Mouse (Mus musculus) CH12.LX (cell line): ENCODE data around the gene C1qtnf9. TPM values are rescaled to one million over a fixed set of nuclear protein-coding genes. Genes with fewer than 3 reads are reported as not detected.

Experiments
- DNase-seq: peaks from one replicate; pipeline ENCODE4 v3.0.0-alpha.2; 2013; ENCODE audit errors: extremely low read depth
- H3K27ac ChIP-seq: 2 replicates; pipeline ENCODE4 v1.5.1; 2012; ENCODE audit warnings: low read depth, mild to moderate bottlenecking, control low read depth, moderate library complexity; ENCODE audit not compliant: insufficient read depth
- H3K27me3 ChIP-seq: replicated peaks from 2 replicates; pipeline ENCODE3; 2012; ENCODE audit warnings: inconsistent platforms
- H3K36me3 ChIP-seq, 2 experiments: replicated peaks in 1 of 2; 2 replicates each; pipeline versions ENCODE3 to v1.6.1; 2012; ENCODE audit warnings: inconsistent platforms in 1 of 2, low read length in 1 of 2, mild to moderate bottlenecking in 1 of 2, mixed read lengths in 1 of 2, moderate library complexity in 1 of 2; ENCODE audit not compliant: control insufficient read depth in 1 of 2, insufficient read depth in 1 of 2
- H3K4me1 ChIP-seq, 2 experiments: 2 replicates each; pipeline ENCODE4 v1.6.1; 2012; ENCODE audit warnings: inconsistent platforms in 1 of 2, moderate library complexity in 1 of 2; ENCODE audit not compliant: insufficient read depth in 2 of 2, control insufficient read depth in 1 of 2
- H3K4me2 ChIP-seq: 2 replicates; pipeline ENCODE4 v1.6.1; 2012; ENCODE audit warnings: low read depth, mild to moderate bottlenecking, control low read depth; ENCODE audit not compliant: poor library complexity, insufficient read depth, severe bottlenecking
- H3K4me3 ChIP-seq, 3 experiments: fragments of 150-350 bp in 1 of 3; sonication (generic) in 1 of 3; replicated peaks in 1 of 3; 2 replicates each; pipeline versions ENCODE3 to v1.5.1; 2011 to 2012; ENCODE audit warnings: low read depth in 2 of 3, low read length in 2 of 3, mild to moderate bottlenecking in 2 of 3, moderate library complexity in 2 of 3, control low read depth in 1 of 3, improper control_type of control experiment in 1 of 3, inconsistent platforms in 1 of 3, mixed read lengths in 1 of 3; ENCODE audit not compliant: poor library complexity in 1 of 3
- H3K79me2 ChIP-seq: replicated peaks from 2 replicates; pipeline ENCODE4 v1.6.1; 2012; ENCODE audit warnings: mild to moderate bottlenecking, moderate library complexity; ENCODE audit not compliant: control insufficient read depth, poor library complexity, insufficient read depth, severe bottlenecking; ENCODE audit errors: extremely low read depth
- H3K9ac ChIP-seq: 2 replicates; pipeline ENCODE4 v1.6.1; 2012; ENCODE audit warnings: low read depth, mild to moderate bottlenecking, control low read depth, moderate library complexity; ENCODE audit not compliant: insufficient read depth
- H3K9me3 ChIP-seq: replicated peaks from 2 replicates; pipeline ENCODE3; 2012; ENCODE audit warnings: low read length, inconsistent platforms, mixed read lengths
- BHLHE40 ChIP-seq: IDR thresholded peaks from 2 replicates; pipeline ENCODE4 v1.6.1; 2011; ENCODE audit warnings: mild to moderate bottlenecking, low read depth, low read length, improper control_type of control experiment
- CHD1 ChIP-seq: IDR thresholded peaks from 2 replicates; pipeline ENCODE4 v1.6.1; 2012; ENCODE audit warnings: low read depth, low read length, improper control_type of control experiment, inconsistent platforms
- CHD2 ChIP-seq: IDR thresholded peaks from 2 replicates; pipeline ENCODE4 v1.6.1; 2011; ENCODE audit warnings: low read length, improper control_type of control experiment
- CTCF ChIP-seq, 2 experiments: IDR thresholded peaks in 1 of 2; conservative IDR thresholded peaks in 1 of 2; 2 replicates each; pipeline ENCODE4 v1.5.1; 2011 to 2012; ENCODE audit warnings: low read depth in 2 of 2, low read length in 2 of 2, improper control_type of control experiment in 1 of 2, inconsistent platforms in 1 of 2, mild to moderate bottlenecking in 1 of 2, moderate library complexity in 1 of 2
- E2F4 ChIP-seq: IDR thresholded peaks from 2 replicates; pipeline ENCODE4 v1.6.1; 2011; ENCODE audit warnings: low read depth, low read length, improper control_type of control experiment; ENCODE audit not compliant: insufficient replicate concordance
- EP300 ChIP-seq: IDR thresholded peaks from 2 replicates; pipeline ENCODE4 v1.6.1; 2011; ENCODE audit warnings: low read length, improper control_type of control experiment
- IRF4 ChIP-seq: IDR thresholded peaks from 2 replicates; pipeline ENCODE4 v1.6.1; 2014; ENCODE audit warnings: low read depth, mild to moderate bottlenecking, inconsistent platforms, low read length, improper control_type of control experiment
- JUN ChIP-seq: IDR thresholded peaks from 2 replicates; pipeline ENCODE4 v1.6.1; 2011; ENCODE audit warnings: low read depth, mild to moderate bottlenecking, low read length, improper control_type of control experiment, moderate library complexity; ENCODE audit not compliant: insufficient read depth
- JUND ChIP-seq: conservative IDR thresholded peaks from 2 replicates; pipeline ENCODE4 v1.6.1; 2011; ENCODE audit warnings: low read depth, low read length, improper control_type of control experiment
- MAFK ChIP-seq: IDR thresholded peaks from 2 replicates; pipeline ENCODE4 v1.6.1; 2011; ENCODE audit warnings: low read length, improper control_type of control experiment; ENCODE audit not compliant: insufficient replicate concordance
- MAX ChIP-seq: IDR thresholded peaks from 2 replicates; pipeline ENCODE4 v1.6.1; 2011; ENCODE audit warnings: low read length, improper control_type of control experiment
- MAZ ChIP-seq: IDR thresholded peaks from 2 replicates; pipeline ENCODE4 v1.6.1; 2012; ENCODE audit warnings: low read depth, mild to moderate bottlenecking, inconsistent platforms, low read length, improper control_type of control experiment, moderate library complexity
- MEF2A ChIP-seq: IDR thresholded peaks from 2 replicates; pipeline ENCODE4 v1.6.1; 2014; ENCODE audit warnings: low read depth, mild to moderate bottlenecking, inconsistent platforms, low read length, improper control_type of control experiment, borderline replicate concordance
- MXI1 ChIP-seq: IDR thresholded peaks from 2 replicates; pipeline ENCODE4 v1.6.1; 2011; ENCODE audit warnings: mild to moderate bottlenecking, low read depth, low read length, improper control_type of control experiment
- MYC ChIP-seq: IDR thresholded peaks from 2 replicates; pipeline ENCODE4 v1.6.1; 2011; ENCODE audit warnings: low read depth, mild to moderate bottlenecking, improper control_type of control experiment, low read length
- NRF1 ChIP-seq: IDR thresholded peaks from 2 replicates; pipeline ENCODE4 v1.6.1; 2014; ENCODE audit warnings: low read depth, mild to moderate bottlenecking, inconsistent platforms, low read length, improper control_type of control experiment, moderate library complexity
- PAX5 ChIP-seq: IDR thresholded peaks from 2 replicates; pipeline ENCODE4 v1.6.1; 2012; ENCODE audit warnings: low read length, inconsistent platforms, mixed read lengths
- POLR2A ChIP-seq: IDR thresholded peaks from 2 replicates; pipeline ENCODE4 v1.6.1; 2011; ENCODE audit warnings: low read depth, mild to moderate bottlenecking, improper control_type of control experiment, low read length
- POLR2AphosphoS2 ChIP-seq: IDR thresholded peaks from 2 replicates; pipeline ENCODE4 v1.6.1; 2011; ENCODE audit warnings: low read depth, low read length, improper control_type of control experiment
- RAD21 ChIP-seq: IDR thresholded peaks from 2 replicates; pipeline ENCODE4 v1.6.1; 2011; ENCODE audit warnings: low read depth, mild to moderate bottlenecking, low read length, improper control_type of control experiment, moderate library complexity
- RCOR1 ChIP-seq: conservative IDR thresholded peaks from 2 replicates; pipeline ENCODE4 v1.6.1; 2012; ENCODE audit warnings: low read depth, mild to moderate bottlenecking, inconsistent platforms, low read length, improper control_type of control experiment
- SIN3A ChIP-seq: IDR thresholded peaks from 2 replicates; pipeline ENCODE4 v1.6.1; 2012; ENCODE audit warnings: low read length, improper control_type of control experiment, inconsistent platforms
- TBP ChIP-seq: conservative IDR thresholded peaks from 2 replicates; pipeline ENCODE4 v1.6.1; 2011; ENCODE audit warnings: low read depth, low read length, improper control_type of control experiment
- TCF12 ChIP-seq: IDR thresholded peaks from 2 replicates; pipeline ENCODE4 v1.6.1; 2014; ENCODE audit warnings: low read depth, mild to moderate bottlenecking, inconsistent platforms, low read length, improper control_type of control experiment
- UBTF ChIP-seq: IDR thresholded peaks from 2 replicates; pipeline ENCODE4 v1.6.1; 2012; ENCODE audit warnings: low read depth, mild to moderate bottlenecking, inconsistent platforms, low read length, improper control_type of control experiment, moderate library complexity
- ZC3H11A ChIP-seq: IDR thresholded peaks from 2 replicates; pipeline ENCODE4 v1.6.1; 2012; ENCODE audit warnings: low read depth, mild to moderate bottlenecking, inconsistent platforms, low read length, improper control_type of control experiment
- ZMIZ1 ChIP-seq: IDR thresholded peaks from 2 replicates; pipeline ENCODE4 v1.6.1; 2012; ENCODE audit warnings: low read depth, mild to moderate bottlenecking, inconsistent platforms, low read length, improper control_type of control experiment
- ZNF384 ChIP-seq: IDR thresholded peaks from 2 replicates; pipeline ENCODE4 v1.6.1; 2012; ENCODE audit warnings: low read depth, low read length, improper control_type of control experiment, inconsistent platforms
- dilution Hi-C: fragments of 300-500 bp; cut with MboI; formaldehyde crosslinking; loops from 2 replicates; pipeline ENCODE4 v1.14.3; 2020; ENCODE audit warnings: low sequenced_read_pairs; ENCODE audit not compliant: extremely low pct_unique_long_range_greater_than_20kb, extremely low pct_ligation_motif_present
- in situ Hi-C: fragments of 300-500 bp; cut with MboI; formaldehyde crosslinking; loops from 3 replicates; pipeline ENCODE4 v1.14.3; 2019; ENCODE audit warnings: low sequenced_read_pairs, low pct_ligation_motif_present, low pct_unique_long_range_greater_than_20kb, mixed read lengths
- polyA plus RNA-seq: library from polyadenylated mRNA; unstranded; fragments of >175 nt; gene quantifications from 2 replicates; pipeline ENCODE4 v1.2.1, GENCODE M21; 2012; ENCODE audit warnings: low read depth; ENCODE audit not compliant: insufficient read length
- total RNA-seq, 2 experiments: library from RNA; depleted of rRNA; stranded (reverse); fragments of 300-350 nt in 1 of 2; fragments of >200 nt in 1 of 2; gene quantifications; 2 replicates each; pipeline ENCODE4 v1.2.3; 2012 to 2014

Gene C1qtnf9
- total and polyA plus RNA-seq, 3 experiments: 0.20 TPM; not detected in 2

DNA sequence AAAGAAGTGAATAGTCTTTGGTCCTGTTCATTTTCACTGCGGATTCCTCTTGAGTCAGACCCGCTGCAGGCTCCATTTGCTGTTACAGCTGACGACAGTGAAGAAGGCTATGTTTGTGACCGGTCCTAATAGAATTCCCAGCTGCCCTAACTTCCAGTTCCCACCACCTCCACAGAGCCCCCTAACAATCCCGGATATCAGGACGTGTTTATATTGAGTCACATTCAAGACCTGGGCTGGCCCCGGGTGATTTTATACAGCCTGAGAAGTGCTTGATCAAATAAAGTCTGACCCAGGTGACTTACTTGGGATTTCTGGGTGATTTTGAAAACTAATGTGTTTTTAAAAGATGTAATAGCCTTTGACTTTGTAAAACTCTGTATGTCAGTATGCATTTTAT lies 5.2 kb upstream of the C1qtnf9 start:
- in situ Hi-C loops: no loop called here
- no peak for TF ChIP-seq MEF2A
- TF ChIP-seq E2F4: no peak
- TF ChIP-seq BHLHE40: no peak
- no peak for TF ChIP-seq RAD21
- TF ChIP-seq ZMIZ1: no peak
- TF ChIP-seq MAZ: no peak
- TF ChIP-seq RCOR1: no peak
- no peak for TF ChIP-seq POLR2AphosphoS2
- TF ChIP-seq ZC3H11A: no peak
- TF ChIP-seq SIN3A: no peak
- no peak for TF ChIP-seq MAFK
- TF ChIP-seq CHD1: no peak
- no peak for TF ChIP-seq UBTF
- TF ChIP-seq POLR2A: no peak
- H3K27ac ChIP-seq: no peak overlapping the region
- no peaks in the 10 kb centered on the region for H3K27me3 ChIP-seq
- dilution Hi-C loops: no loop called here
- no peak overlapping the region for H3K4me3 ChIP-seq
- H3K9me3 ChIP-seq: no peaks in the 10 kb centered on the region
- no peak overlapping the region for H3K9ac ChIP-seq
- no peaks in the 10 kb centered on the region for H3K79me2 ChIP-seq
- no peak for DNase-seq
- H3K36me3 ChIP-seq: peaks cover 50 to 64% of the 10 kb centered on the region in 2 experiments
- peaks cover 8 to 13% of the 10 kb centered on the region in 2 experiments; a peak in 3 of 4 replicates for H3K4me1 ChIP-seq
- no peak overlapping the region for H3K4me2 ChIP-seq

DNA sequence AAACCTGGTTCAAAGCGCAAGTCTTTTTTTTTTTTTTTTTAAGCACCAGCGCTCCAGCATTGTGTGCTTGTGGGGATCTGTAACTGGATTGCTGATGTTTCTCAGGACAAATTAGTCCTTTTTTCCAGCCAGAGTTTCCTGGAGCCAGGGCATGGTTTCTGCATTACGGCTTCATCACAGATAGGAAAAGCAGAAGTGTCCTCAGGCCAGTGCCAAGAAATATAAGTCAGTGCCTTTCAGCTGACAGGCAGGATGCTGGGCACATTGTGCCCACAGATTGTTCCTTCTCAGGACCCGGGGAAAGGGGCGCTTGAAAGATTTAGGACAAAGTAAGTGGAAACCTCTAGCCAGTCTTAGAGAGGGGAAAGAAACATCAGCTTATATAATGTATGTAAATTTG lies 4.2 kb upstream of the C1qtnf9 start:
- TF ChIP-seq CHD2 (no peak), POLR2A (no peak), TBP (no peak), MEF2A (no peak), PAX5 (no peak), MXI1 (no peak), IRF4 (no peak), CTCF (conservative IDR thresholded peaks at IDR 0.05 in 1 of 2, IDR thresholded peaks at IDR 0.05 in 1 of 2; ENCODE audit: low read depth in 2 of 2, low read length in 2 of 2) (no peak), JUN (no peak), MYC (no peak), TCF12 (no peak), ZC3H11A (no peak), NRF1 (no peak), ZNF384 (no peak), JUND (no peak), MAX (no peak), EP300 (no peak), UBTF (no peak)
- TF ChIP-seq, all 38 proteins: peak for 0
- peaks cover 40 to 54% of the 10 kb centered on the region in 2 experiments for H3K36me3 ChIP-seq
- no peaks in the 10 kb centered on the region for H3K27me3 ChIP-seq
- H3K4me1 ChIP-seq: peaks cover 8 to 13% of the 10 kb centered on the region in 2 experiments; a peak in 3 of 4 replicates
- in situ Hi-C loops: no loop called here
- H3K27ac ChIP-seq: no peak overlapping the region
- H3K9me3 ChIP-seq: no peaks in the 10 kb centered on the region
- H3K9ac ChIP-seq: no peak overlapping the region
- dilution Hi-C loops: no loop called here
- no peaks in the 10 kb centered on the region for H3K79me2 ChIP-seq
- H3K4me2 ChIP-seq: no peak overlapping the region
- DNase-seq: no peak
- no peak overlapping the region for H3K4me3 ChIP-seq
